Mouse (Mus musculus) liver, embryonic 14.5 days (tissue): ENCODE data around the gene Tmem132d.

Experiments used
- CTCF ChIP-seq: IDR thresholded peaks from 2 replicates; pipeline ENCODE4 v1.5.1; 2016; ENCODE audit warnings: antibody characterized with exemption, low read depth, control low read depth
- EP300 ChIP-seq: IDR thresholded peaks from 2 replicates; pipeline ENCODE4 v1.6.1; 2016; ENCODE audit warnings: antibody characterized with exemption, low read depth

DNA sequence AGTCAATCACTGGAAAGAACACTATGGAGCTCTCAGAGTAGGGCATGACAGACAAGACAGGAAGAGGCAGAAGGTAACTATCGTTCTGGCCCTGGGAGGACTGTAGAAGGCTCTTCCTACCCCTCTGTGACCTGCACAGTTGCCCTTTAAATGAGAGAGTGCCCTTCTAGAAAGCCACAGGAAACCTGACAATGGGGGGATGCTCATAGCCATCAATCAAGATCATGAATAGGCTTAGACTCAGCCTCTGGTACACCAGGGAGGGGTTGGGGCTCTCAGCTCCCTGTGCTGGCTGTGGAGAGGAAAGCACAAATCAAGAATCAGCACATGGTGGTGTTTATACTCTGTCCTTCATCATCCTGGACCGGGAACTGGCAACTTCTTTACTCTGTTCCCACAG, 227.2 kb downstream of the Tmem132d start:
- no peak for TF ChIP-seq CTCF
- no peak for TF ChIP-seq EP300
